Mouse (Mus musculus) hindbrain, postnatal 0 days (tissue): ENCODE results near the gene Nlrp10. TPM values are rescaled to one million over a fixed set of nuclear protein-coding genes. Genes with fewer than 3 reads are reported as not detected.

Source experiments
- ATAC-seq: fragments of 200-750 bp; cut with Nextera tagmentation; 2 replicates; pipeline ENCODE4 v1.8.0; 2017; ENCODE audit warnings: mild to moderate bottlenecking, moderate TSS enrichment, moderate library complexity
- DNase-seq: peaks from one replicate; pipeline ENCODE4 v3.0.0-alpha.2; 2015; ENCODE audit warnings: low spot score
- H3K27ac ChIP-seq: fragments of 300-500 bp; sonication (generic); 2 replicates; pipeline ENCODE4 v1.5.1; 2014; ENCODE audit warnings: mild to moderate bottlenecking
- H3K27me3 ChIP-seq: fragments of 300-500 bp; sonication (generic); 2 replicates; pipeline ENCODE4 v1.6.1; 2014; ENCODE audit warnings: low read length, mixed read lengths; ENCODE audit not compliant: insufficient read depth
- H3K36me3 ChIP-seq: fragments of 300-500 bp; sonication (generic); 2 replicates; pipeline ENCODE4 v1.6.1; 2014; ENCODE audit warnings: low read length, mixed read lengths; ENCODE audit not compliant: insufficient read depth
- H3K4me1 ChIP-seq: fragments of 300-500 bp; sonication (generic); 2 replicates; pipeline ENCODE4 v1.6.1; 2014; ENCODE audit warnings: antibody characterized with exemption, low read length, mixed read lengths; ENCODE audit not compliant: insufficient read depth
- H3K4me2 ChIP-seq: fragments of 300-500 bp; sonication (generic); 2 replicates; pipeline ENCODE4 v1.6.1; 2014; ENCODE audit warnings: low read depth, mild to moderate bottlenecking, low read length, moderate library complexity, mixed read lengths
- H3K4me3 ChIP-seq: fragments of 300-500 bp; sonication (generic); 2 replicates; pipeline ENCODE4 v1.5.1; 2014; ENCODE audit warnings: low read length
- H3K9ac ChIP-seq: fragments of 300-500 bp; sonication (generic); replicated peaks from 2 replicates; pipeline ENCODE4 v1.6.1; 2014; ENCODE audit warnings: mild to moderate bottlenecking, low read length, moderate library complexity, mixed read lengths
- H3K9me3 ChIP-seq: fragments of 300-500 bp; sonication (generic); 2 replicates; pipeline ENCODE4 v1.6.1; 2016; ENCODE audit warnings: low read length, mixed read lengths
- CTCF ChIP-seq: IDR thresholded peaks from 2 replicates; pipeline ENCODE4 v1.5.1; 2016; ENCODE audit warnings: antibody characterized with exemption, control low read depth, low read depth
- WGBS: fragments of 180-500 bp; shearing (Covaris S2); extraction: QIAGEN DNeasy Blood & Tissue Kit; methylation state at CpG from one replicate; pipeline ENCODE4 v1.1.7; 2014; 5-methylcytosine and 5-hydroxymethylcytosine counted together
- polyA plus RNA-seq: library from polyadenylated mRNA; unstranded; fragments of >200 nt; fragmentation: Nextera tagmentation; extraction: Ambion mirVana; gene quantifications from 2 replicates; pipeline ENCODE4 v1.2.1, GENCODE M21; 2015
- total RNA-seq: library from RNA; depleted of rRNA; stranded (reverse); fragments of >200 nt; gene quantifications from 2 replicates; pipeline ENCODE4 v1.2.3, GENCODE M21; 2014

Gene Nlrp10
- total and polyA plus RNA-seq, 2 experiments from 2014 or later = 0.08 TPM; not detected in 1

- Histone ChIP-seq H3K27ac (no peak overlapping the region), H3K36me3 (no peaks in the 10 kb centered on the region), H3K27me3 (0 out of 2 replicates have a peak, but pooled peaks cover 4% of the 10 kb centered on the region), H3K4me3 (no peak overlapping the region), H3K9me3 (no peaks in the 10 kb centered on the region), H3K9ac (no peak overlapping the region), H3K4me1 (no peaks in the 10 kb centered on the region), H3K4me2 (no peak overlapping the region)
- no peak for TF ChIP-seq CTCF
- ATAC-seq = no peak
- DNase-seq = no peak
- 84% methylated on average over 6 of the region's 6 CpGs for WGBS
Observed at GRCm38 (mm10) chr7:108952801-108953200, 22.8 kb upstream of the Nlrp10 start.

GRCm38 (mm10) chr7:108950762-108951331 lies 20.9 kb upstream of the Nlrp10 start:
- peak overlapping the region; percentile 68 for H3K4me3 ChIP-seq
- H3K36me3 ChIP-seq = peaks cover 3% of the 10 kb centered on the region; the same call in 1 of the 2 replicates
- no peaks in the 10 kb centered on the region for H3K9me3 ChIP-seq
- H3K4me2 ChIP-seq = peak overlapping the region; percentile 83
- peak overlapping the region; percentile 64 for H3K9ac ChIP-seq
- ATAC-seq = peak; percentile 35
- no peak for TF ChIP-seq CTCF
- DNase-seq = peak; percentile 62
- WGBS = 1% methylated on average over 52 of the region's 52 CpGs
- 0 out of 2 replicates have a peak, but pooled peaks cover 4% of the 10 kb centered on the region for H3K27me3 ChIP-seq
- H3K27ac ChIP-seq = peak overlapping the region; percentile 82
- no peaks in the 10 kb centered on the region for H3K4me1 ChIP-seq

GRCm38 (mm10) chr7:108950312-108950761 lies 20.4 kb upstream of the Nlrp10 start, which contains the start of gene Tub:
Gene Tub (plus strand): TSS chr7:108950338.
- Histone ChIP-seq H3K9ac (peak within 1 kb of the TSS; percentile 64), H3K36me3 (peaks cover 5% of the 10 kb centered on the region; the same call in 1 of the 2 replicates), H3K4me2 (peak within 1 kb of the TSS; percentile 83), H3K27ac (peak within 1 kb of the TSS; percentile 82), H3K27me3 (0 out of 2 replicates have a peak, but pooled peaks cover 4% of the 10 kb centered on the region), H3K4me3 (peak within 1 kb of the TSS; percentile 68), H3K4me1 (no peaks in the 10 kb centered on the region), H3K9me3 (no peaks in the 10 kb centered on the region)
- peak; percentile 83 for ATAC-seq
- DNase-seq = peak; percentile 91
- WGBS = under 1% methylated on average over 41 of the region's 44 CpGs
- TF ChIP-seq CTCF = no peak

- WGBS = 55% methylated on average over 2 of the region's 2 CpGs
- H3K4me1 ChIP-seq = no peaks in the 10 kb centered on the region
- H3K9me3 ChIP-seq = no peaks in the 10 kb centered on the region
- no peak overlapping the region for H3K4me3 ChIP-seq
- no peak overlapping the region for H3K4me2 ChIP-seq
- H3K27ac ChIP-seq = no peak overlapping the region
- ATAC-seq (no peak), DNase-seq (no peak)
- H3K9ac ChIP-seq = no peak overlapping the region
- peaks cover 5% of the 10 kb centered on the region; the same call in 1 of the 2 replicates for H3K36me3 ChIP-seq
- no peak for TF ChIP-seq CTCF
- 0 out of 2 replicates have a peak, but pooled peaks cover 4% of the 10 kb centered on the region for H3K27me3 ChIP-seq
Observed at GRCm38 (mm10) chr7:108949301-108949700, 19.3 kb upstream of the Nlrp10 start.

- H3K4me3 ChIP-seq = no peak overlapping the region
- no peaks in the 10 kb centered on the region for H3K4me1 ChIP-seq
- H3K4me2 ChIP-seq = no peak overlapping the region
- no peak overlapping the region for H3K9ac ChIP-seq
- no peak for ATAC-seq
- no peaks in the 10 kb centered on the region for H3K9me3 ChIP-seq
- peaks cover 5% of the 10 kb centered on the region; the same call in 1 of the 2 replicates for H3K36me3 ChIP-seq
- H3K27me3 ChIP-seq = 0 out of 2 replicates have a peak, but pooled peaks cover 4% of the 10 kb centered on the region
- no peak overlapping the region for H3K27ac ChIP-seq
- TF ChIP-seq CTCF = no peak
- no peak for DNase-seq
Observed at GRCm38 (mm10) chr7:108948611-108949010, 18.6 kb upstream of the Nlrp10 start.

- no peaks in the 10 kb centered on the region for H3K4me1 ChIP-seq
- WGBS = 4% methylated on average over 2 of the region's 2 CpGs
- DNase-seq (peak; percentile 81), ATAC-seq (peak; percentile 79)
- no peaks in the 10 kb centered on the region for H3K9me3 ChIP-seq
- H3K4me2 ChIP-seq = no peak overlapping the region
- H3K27ac ChIP-seq = no peak overlapping the region
- H3K9ac ChIP-seq = no peak overlapping the region
- H3K27me3 ChIP-seq = no peaks in the 10 kb centered on the region
- H3K4me3 ChIP-seq = no peak overlapping the region
- TF ChIP-seq CTCF = peak; percentile 83
- H3K36me3 ChIP-seq = peaks cover 42% of the 10 kb centered on the region
Observed at GRCm38 (mm10) chr7:108944002-108944401, 14.0 kb upstream of the Nlrp10 start.

GRCm38 (mm10) chr7:108941466-108941865 lies 11.5 kb upstream of the Nlrp10 start:
- no peak overlapping the region for H3K9ac ChIP-seq
- H3K36me3 ChIP-seq = peaks cover 53% of the 10 kb centered on the region
- no peak for TF ChIP-seq CTCF
- no peak for DNase-seq
- WGBS = 93% methylated on average over 9 of the region's 9 CpGs
- H3K27me3 ChIP-seq = no peaks in the 10 kb centered on the region
- H3K27ac ChIP-seq = no peak overlapping the region
- no peak overlapping the region for H3K4me3 ChIP-seq
- no peak overlapping the region for H3K4me2 ChIP-seq
- no peaks in the 10 kb centered on the region for H3K4me1 ChIP-seq
- ATAC-seq = no peak
- H3K9me3 ChIP-seq = no peaks in the 10 kb centered on the region
